Mouse (Mus musculus) forebrain, embryonic 14.5 days (tissue): Measurements from ENCODE around the gene Ggact. TPM values are rescaled to one million over a fixed set of nuclear protein-coding genes. Genes with fewer than 3 reads are reported as not detected.

Experiments
- ATAC-seq: fragments of 200-750 bp; cut with Nextera tagmentation; 2 replicates; pipeline ENCODE4 v1.8.0; 2017; ENCODE audit warnings: mild to moderate bottlenecking, moderate library complexity
- DNase-seq: peaks from one replicate; pipeline ENCODE4 v3.0.0-alpha.2; 2015; ENCODE audit warnings: low spot score
- H3K27ac ChIP-seq: fragments of 300-500 bp; sonication (generic); 2 replicates; pipeline ENCODE4 v1.5.1; 2014; ENCODE audit warnings: low read depth, mild to moderate bottlenecking, control low read depth, low read length, moderate library complexity
- H3K27me3 ChIP-seq: fragments of 300-500 bp; sonication (generic); replicated peaks from 2 replicates; pipeline ENCODE4 v1.6.1; 2014; ENCODE audit warnings: low read length, control low read depth, mixed read lengths; ENCODE audit not compliant: control insufficient read depth, insufficient read depth
- H3K36me3 ChIP-seq: fragments of 300-500 bp; sonication (generic); 2 replicates; pipeline ENCODE4 v1.6.1; 2014; ENCODE audit warnings: low read length, control low read depth; ENCODE audit not compliant: control insufficient read depth, insufficient read depth
- H3K4me1 ChIP-seq: fragments of 300-500 bp; sonication (generic); 2 replicates; pipeline ENCODE4 v1.6.1; 2014; ENCODE audit warnings: antibody characterized with exemption, low read length, control low read depth; ENCODE audit not compliant: control insufficient read depth, insufficient read depth
- H3K4me2 ChIP-seq: fragments of 300-500 bp; sonication (generic); 2 replicates; pipeline ENCODE4 v1.6.1; 2014; ENCODE audit warnings: mild to moderate bottlenecking, control low read depth, low read length
- H3K4me3 ChIP-seq: fragments of 300-500 bp; sonication (generic); 2 replicates; pipeline ENCODE4 v1.5.1; 2014; ENCODE audit warnings: low read depth, low read length, control low read depth
- H3K9ac ChIP-seq: fragments of 300-500 bp; sonication (generic); 2 replicates; pipeline ENCODE4 v1.6.1; 2014; ENCODE audit warnings: mild to moderate bottlenecking, low read length, control low read depth, moderate library complexity
- H3K9me3 ChIP-seq: fragments of 300-500 bp; sonication (generic); replicated peaks from 2 replicates; pipeline ENCODE4 v1.6.1; 2016; ENCODE audit warnings: low read length, control low read depth, mixed read lengths; ENCODE audit not compliant: control insufficient read depth
- WGBS: fragments of 180-500 bp; shearing (Covaris S2); extraction: QIAGEN DNeasy Blood & Tissue Kit; methylation state at CpG from one replicate; pipeline ENCODE4 v1.1.7; 2014; 5-methylcytosine and 5-hydroxymethylcytosine counted together
- polyA plus RNA-seq: library from polyadenylated mRNA; unstranded; fragments of >200 nt; fragmentation: Nextera tagmentation; extraction: Ambion mirVana; gene quantifications from 2 replicates; pipeline ENCODE4 v1.2.1, GENCODE M21; 2014

The Ggact gene
- polyA plus RNA-seq, 1 experiment from 2014 or later = 6.9 TPM

DNA sequence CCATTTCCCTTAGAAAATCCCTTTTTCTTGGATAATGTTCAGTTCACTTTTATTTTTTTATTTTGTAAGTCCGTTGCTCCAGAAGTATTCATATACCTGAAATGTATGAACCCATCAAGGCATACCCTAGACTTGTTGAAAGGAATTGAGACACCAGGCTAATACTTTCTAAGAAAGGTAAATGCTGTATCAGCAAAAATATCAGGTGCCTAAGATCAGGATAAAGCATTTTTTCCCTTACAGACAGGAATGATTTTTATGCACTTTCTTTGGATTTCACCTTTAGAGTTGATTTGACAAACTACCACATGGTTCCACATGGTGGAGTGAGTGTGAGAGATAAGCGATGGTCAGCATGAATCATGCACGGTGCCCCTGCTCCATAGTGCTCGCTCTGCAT lies 120.2 kb downstream of the Ggact start:
- Histone ChIP-seq H3K27ac (no peak overlapping the region), H3K4me3 (no peak overlapping the region), H3K9ac (no peak overlapping the region), H3K9me3 (no peaks in the 10 kb centered on the region), H3K4me1 (no peaks in the 10 kb centered on the region; the same call in 1 of the 2 replicates), H3K36me3 (no peaks in the 10 kb centered on the region), H3K27me3 (no peaks in the 10 kb centered on the region), H3K4me2 (no peak overlapping the region)
- 94% methylated on average over 4 of the region's 4 CpGs for whole genome bisulfite sequencing
- DNase-seq (no peak), ATAC-seq (no peak)

DNA sequence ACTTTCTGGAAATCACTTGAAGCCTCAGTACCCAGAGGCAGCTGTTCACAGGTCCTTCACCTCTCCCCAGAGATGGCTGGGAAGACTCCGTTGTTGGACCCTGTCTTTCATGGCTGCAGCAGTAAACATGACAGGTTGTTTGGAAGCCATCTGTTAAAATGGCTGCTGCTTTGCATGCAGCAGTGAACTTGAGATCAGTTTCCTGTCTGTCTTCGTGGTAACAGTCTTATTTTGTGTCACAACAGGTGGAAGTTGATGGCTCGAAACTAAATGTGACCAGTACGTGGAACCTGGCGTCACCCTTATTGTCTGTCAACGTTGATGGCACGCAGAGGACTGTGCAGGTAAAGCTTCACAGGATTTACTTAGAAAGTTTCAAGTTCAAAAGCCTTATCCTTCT lies 123.4 kb downstream of the Ggact start:
- Histone ChIP-seq H3K4me3 (no peak overlapping the region), H3K4me1 (no peaks in the 10 kb centered on the region; the same call in 1 of the 2 replicates), H3K27ac (no peak overlapping the region), H3K4me2 (no peak overlapping the region), H3K9ac (no peak overlapping the region), H3K36me3 (no peaks in the 10 kb centered on the region), H3K27me3 (no peaks in the 10 kb centered on the region), H3K9me3 (no peaks in the 10 kb centered on the region)
- no peak for DNase-seq
- WGBS = 74% methylated on average over 7 of the region's 7 CpGs
- ATAC-seq = no peak

DNA sequence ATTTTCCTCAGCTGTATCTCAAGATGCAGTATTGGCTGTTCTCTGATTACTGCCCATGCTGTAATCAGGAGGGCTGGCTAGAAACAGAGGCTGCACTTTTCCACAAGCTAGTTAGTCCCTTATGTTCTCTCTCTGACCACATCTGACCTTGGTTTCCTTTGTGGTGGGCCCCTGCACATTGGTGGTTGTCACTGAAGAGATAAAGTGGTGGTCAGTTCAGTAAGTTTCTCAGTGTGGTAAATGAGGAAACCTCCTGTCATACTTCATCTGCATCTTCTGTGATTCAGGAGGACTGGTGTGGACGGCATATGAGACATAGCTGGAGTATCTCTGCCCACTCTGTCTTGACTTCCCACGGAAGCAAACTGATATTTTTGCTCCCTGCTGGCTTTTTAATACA lies 125.4 kb downstream of the Ggact start:
- Histone ChIP-seq H3K4me1 (no peaks in the 10 kb centered on the region; the same call in 1 of the 2 replicates), H3K4me3 (no peak overlapping the region), H3K27me3 (no peaks in the 10 kb centered on the region), H3K4me2 (no peak overlapping the region), H3K9ac (no peak overlapping the region), H3K27ac (no peak overlapping the region), H3K36me3 (no peaks in the 10 kb centered on the region), H3K9me3 (no peaks in the 10 kb centered on the region)
- no peak for ATAC-seq
- WGBS = 84% methylated on average over 2 of the region's 2 CpGs
- DNase-seq = no peak

DNA sequence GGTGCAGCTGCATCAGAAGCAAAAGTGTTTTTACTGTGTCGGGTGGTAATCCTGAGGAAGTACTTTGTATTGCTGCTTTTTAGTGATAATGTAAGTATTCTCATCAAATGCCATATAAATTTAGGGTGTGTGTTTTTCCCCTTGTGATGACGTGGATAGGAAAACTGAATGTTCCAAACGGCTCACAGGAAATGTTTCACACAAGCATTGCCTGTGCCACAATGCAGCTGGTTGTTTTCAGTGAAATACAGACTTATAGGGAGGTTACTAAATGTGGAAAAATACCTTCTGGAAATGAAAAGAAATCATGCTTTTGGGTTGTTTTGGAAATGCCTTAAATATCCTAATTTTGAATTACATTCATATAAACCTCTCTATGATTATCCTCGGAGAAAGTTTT lies 128.9 kb downstream of the Ggact start:
- ATAC-seq (no peak), DNase-seq (no peak)
- Histone ChIP-seq H3K27ac (no peak overlapping the region), H3K9me3 (no peaks in the 10 kb centered on the region), H3K27me3 (no peaks in the 10 kb centered on the region), H3K36me3 (no peaks in the 10 kb centered on the region), H3K4me3 (no peak overlapping the region), H3K4me1 (no peaks in the 10 kb centered on the region), H3K9ac (no peak overlapping the region), H3K4me2 (no peak overlapping the region)
- WGBS = 89% methylated on average over 4 of the region's 4 CpGs

DNA sequence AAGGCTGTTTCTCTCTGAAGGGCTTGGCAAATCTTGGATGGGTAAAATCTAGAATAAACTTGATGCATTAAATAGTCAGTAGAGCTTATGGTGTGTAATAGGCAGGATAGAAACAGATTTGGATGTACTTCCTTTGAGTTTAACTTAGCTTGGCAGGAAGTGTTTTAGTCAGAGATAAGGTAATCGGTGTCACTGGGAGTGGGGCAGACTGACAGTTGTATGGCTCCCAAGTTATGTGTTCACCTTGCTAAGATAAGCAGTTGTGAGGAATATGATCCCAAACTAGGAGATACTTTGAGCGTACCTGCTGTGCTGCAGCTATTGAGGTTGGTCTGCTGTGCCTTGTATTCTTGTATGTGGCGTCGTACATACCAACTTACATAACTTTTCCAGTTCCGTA lies 147.1 kb downstream of the Ggact start:
- no peaks in the 10 kb centered on the region for H3K27me3 ChIP-seq
- no peaks in the 10 kb centered on the region for H3K36me3 ChIP-seq
- no peak overlapping the region for H3K27ac ChIP-seq
- DNase-seq (no peak), ATAC-seq (no peak)
- H3K4me3 ChIP-seq = no peak overlapping the region
- H3K4me2 ChIP-seq = no peak overlapping the region
- H3K4me1 ChIP-seq = 0 out of 2 replicates have a peak, but pooled peaks cover 3% of the 10 kb centered on the region
- 94% methylated on average over 5 of the region's 5 CpGs for WGBS
- H3K9me3 ChIP-seq = no peaks in the 10 kb centered on the region
- no peak overlapping the region for H3K9ac ChIP-seq

Other genes starting within 250 kb of the Ggact start
- 41.5 and 41.8 TPM in 2 replicates for gene Tmtc4, start 70.3 kb upstream of the Ggact start, polyA plus RNA-seq